Comparison of ENCODE assay signal across 16 mouse cellular contexts in genomic region chr9:57137246-57137645, GRCm38 (mm10).
"Had no signal": no experiment of that assay in that cellular context is flagged by ENCODE, and none has a peak within 500 bp of the region (broad histone marks: within the 10 kb centered on the region; RNA-seq: fewer than 3 reads in every experiment).

No protein-coding gene starts in this region.

- ATAC-seq: lung, postnatal 0 days; midbrain, embryonic 13.5 days; midbrain, embryonic 15.5 days had no signal

- H3K27ac ChIP-seq: lung, embryonic 15.5 days; macrophage; midbrain, embryonic 13.5 days; midbrain, embryonic 15.5 days; neural tube, embryonic 12.5 days; stomach, embryonic 15.5 days; stomach, postnatal 0 days had no signal

- H3K27me3 ChIP-seq: lung, embryonic 15.5 days; megakaryocyte, embryonic 14.5 days; midbrain, embryonic 13.5 days; midbrain, embryonic 15.5 days; neural tube, embryonic 12.5 days; stomach, embryonic 15.5 days had no signal

- DNase-seq: lung, postnatal 14 days; lung, postnatal 36 days; right cerebral cortex, postnatal 14 days; thymus, adult 2 months; thymus, postnatal 25 days; thymus, postnatal 4 days had no signal

- H3K4me3 ChIP-seq: lung, embryonic 15.5 days; megakaryocyte, embryonic 14.5 days; midbrain, embryonic 13.5 days; midbrain, embryonic 15.5 days; neural tube, embryonic 12.5 days; stomach, embryonic 15.5 days had no signal

- H3K9me3 ChIP-seq: lung, embryonic 15.5 days; megakaryocyte, embryonic 14.5 days; midbrain, embryonic 13.5 days; midbrain, embryonic 15.5 days; neural tube, embryonic 12.5 days; stomach, embryonic 15.5 days had no signal

- H3K9ac ChIP-seq: lung, embryonic 15.5 days; midbrain, embryonic 13.5 days; midbrain, embryonic 15.5 days; neural tube, embryonic 12.5 days; stomach, embryonic 15.5 days had no signal

- H3K4me2 ChIP-seq: lung, embryonic 15.5 days; midbrain, embryonic 11.5 days; midbrain, embryonic 13.5 days; midbrain, embryonic 15.5 days; neural tube, embryonic 12.5 days; stomach, embryonic 15.5 days had no signal

- H3K4me1 ChIP-seq: lung, embryonic 15.5 days; midbrain, embryonic 13.5 days; midbrain, embryonic 15.5 days; neural tube, embryonic 12.5 days; stomach, embryonic 15.5 days had no signal
